Mouse (Mus musculus): ENCODE measurements around the gene Gm48552. TPM values are rescaled to one million over a fixed set of nuclear protein-coding genes. Genes with fewer than 3 reads are reported as not detected.

The Gm48552 gene
- total and polyA plus RNA-seq, 3 experiments: 0.89 to 1.2 TPM; not detected in 1

GRCm38 (mm10) chr10:81389801-81390677, 1.2 kb downstream of the Gm48552 start (continued):
- TF ChIP-seq GATA1 (IDR thresholded peaks at IDR 0.05; ENCODE audit: low read depth, low read length): no peak
- TF ChIP-seq EP300 (IDR thresholded peaks at IDR 0.05; ENCODE audit: low read depth in 1 of 2, low read length in 2 of 2): no peak
- TF ChIP-seq MYC (IDR thresholded peaks at IDR 0.05; ENCODE audit: low read depth, low read length): no peak

GRCm38 (mm10) chr10:81390678-81390965, 1.8 kb downstream of the Gm48552 start:
- Histone ChIP-seq H3K4me1 (ENCODE audit: control insufficient read depth in 1 of 2, insufficient read depth in 2 of 2, low read length in 2 of 2) (peaks cover 6 to 17% of the 10 kb centered on the region in 2 experiments; a peak in 3 of 4 replicates), H3K4me3 (ENCODE audit: control insufficient read depth in 1 of 2, insufficient read depth in 1 of 2, low read depth in 2 of 2, low read length in 2 of 2) (no peak overlapping the region), H3K27me3 (ENCODE audit: control insufficient read depth in 1 of 2, insufficient read depth in 2 of 2, low read length in 2 of 2) (no peaks in the 10 kb centered on the region), H3K36me3 (ENCODE audit: control insufficient read depth in 1 of 2, insufficient read depth in 2 of 2, low read length in 2 of 2) (peaks cover 0 to under 1% of the 10 kb centered on the region in 2 experiments; a peak in 1 of 4 replicates), H3K9me3 (replicated peaks; ENCODE audit: insufficient read depth, low read length) (no peaks in the 10 kb centered on the region), H3K79me2 (ENCODE audit: control insufficient read depth, insufficient read depth, low read length, poor library complexity) (peaks cover 4% of the 10 kb centered on the region; the same call in 1 of the 2 replicates), H3K27ac (ENCODE audit: control insufficient read depth, low read depth, low read length) (no peak overlapping the region), H3K9ac (ENCODE audit: control insufficient read depth, low read depth, low read length, poor library complexity, severe bottlenecking) (no peak overlapping the region)
- DNase-seq (ENCODE audit: low read depth, low spot score): no peak
- TF ChIP-seq ZC3H11A (IDR thresholded peaks at IDR 0.05; ENCODE audit: low read depth, low read length) (no peak), NELFE (IDR thresholded peaks at IDR 0.05; ENCODE audit: low read depth, low read length) (no peak), MEF2A (IDR thresholded peaks at IDR 0.05; ENCODE audit: extremely low read depth, insufficient replicate concordance, low read depth, low read length, poor library complexity, severe bottlenecking) (no peak), ELF1 (IDR thresholded peaks at IDR 0.05; ENCODE audit: low read depth, low read length) (no peak), MXI1 (IDR thresholded peaks at IDR 0.05; ENCODE audit: low read depth, low read length) (no peak), USF2 (IDR thresholded peaks at IDR 0.05; ENCODE audit: borderline replicate concordance in 1 of 2, insufficient read depth in 1 of 2, low read depth in 1 of 2, low read length in 2 of 2) (no peak)

- H3K27me3 ChIP-seq (ENCODE audit: control insufficient read depth in 1 of 2, insufficient read depth in 2 of 2, low read length in 2 of 2): no peaks in the 10 kb centered on the region
- TF ChIP-seq E2F4 (IDR thresholded peaks at IDR 0.05; ENCODE audit: borderline replicate concordance, low read depth, low read length) (no peak), RAD21 (IDR thresholded peaks at IDR 0.05; ENCODE audit: low read depth, low read length) (no peak), TCF12 (IDR thresholded peaks at IDR 0.05; ENCODE audit: low read depth, low read length) (no peak), MYB (IDR thresholded peaks at IDR 0.05; ENCODE audit: low read depth, low read length) (no peak), NELFE (IDR thresholded peaks at IDR 0.05; ENCODE audit: low read depth, low read length) (no peak), EP300 (IDR thresholded peaks at IDR 0.05; ENCODE audit: low read depth in 1 of 2, low read length in 2 of 2) (no peak)
- H3K4me1 ChIP-seq (ENCODE audit: control insufficient read depth in 1 of 2, insufficient read depth in 2 of 2, low read length in 2 of 2): peaks cover 6 to 14% of the 10 kb centered on the region in 2 experiments; a peak in 3 of 4 replicates
- no peaks in the 10 kb centered on the region for H3K9me3 ChIP-seq (replicated peaks; ENCODE audit: insufficient read depth, low read length)
- no peak overlapping the region for H3K9ac ChIP-seq (ENCODE audit: control insufficient read depth, low read depth, low read length, poor library complexity, severe bottlenecking)
- H3K79me2 ChIP-seq (ENCODE audit: control insufficient read depth, insufficient read depth, low read length, poor library complexity): no peaks in the 10 kb centered on the region
- no peak overlapping the region for H3K4me3 ChIP-seq (ENCODE audit: control insufficient read depth in 1 of 2, insufficient read depth in 1 of 2, low read depth in 2 of 2, low read length in 2 of 2)
- no peak overlapping the region for H3K27ac ChIP-seq (ENCODE audit: control insufficient read depth, low read depth, low read length)
- no peak for DNase-seq (ENCODE audit: low read depth, low spot score)
- no peaks in the 10 kb centered on the region for H3K36me3 ChIP-seq (ENCODE audit: control insufficient read depth in 1 of 2, insufficient read depth in 2 of 2, low read length in 2 of 2)
Measured at GRCm38 (mm10) chr10:81392270-81392669, 3.5 kb downstream of the Gm48552 start.
